Mouse (Mus musculus): Measurements from ENCODE around the gene Ahnak. TPM values are rescaled to one million over a fixed set of nuclear protein-coding genes. Genes with fewer than 3 reads are reported as not detected.
"Not testable (repeated sequence)": the region's sequence is repeated elsewhere in the genome, so short reads cannot be mapped to it uniquely, and the experiment has no call there.

Ahnak gene
- polyA plus RNA-seq, 1 experiment from 2014 or later: 125 TPM

GRCm38 (mm10) chr19:8954171-8954570 is 34.9 kb upstream of the Ahnak start:
- peaks cover 54% of the 10 kb centered on the region for H3K79me2 ChIP-seq (ENCODE audit: inconsistent target)
- peak overlapping the region; percentile 97 for H3K4me3 ChIP-seq (ENCODE audit: inconsistent target)
- 4% methylated on average over 9 of the region's 9 CpGs for WGBS (ENCODE audit: missing documents)
- H3K36me3 ChIP-seq (ENCODE audit: inconsistent target): peaks cover 38% of the 10 kb centered on the region
- peak overlapping the region; percentile 70 for H3K27ac ChIP-seq

- WGBS (ENCODE audit: missing documents): 100% methylated on average over 2 of the region's 2 CpGs
- H3K36me3 ChIP-seq (ENCODE audit: inconsistent target): peaks cover 66% of the 10 kb centered on the region
- no peak overlapping the region for H3K4me3 ChIP-seq (ENCODE audit: inconsistent target)
- no peak overlapping the region for H3K27ac ChIP-seq
- H3K79me2 ChIP-seq (ENCODE audit: inconsistent target): peaks cover 50% of the 10 kb centered on the region
These were observed 26.8 kb upstream of the Ahnak start for GRCm38 (mm10) chr19:8962256-8962655.

- 92% methylated on average over 11 of the region's 11 CpGs for WGBS (ENCODE audit: missing documents)
- Histone ChIP-seq H3K36me3 (ENCODE audit: inconsistent target) (peaks cover 65% of the 10 kb centered on the region), H3K27ac (no peak overlapping the region), H3K79me2 (ENCODE audit: inconsistent target) (peaks cover 55% of the 10 kb centered on the region), H3K4me3 (ENCODE audit: inconsistent target) (no peak overlapping the region)
These were observed 24.0 kb upstream of the Ahnak start for GRCm38 (mm10) chr19:8965075-8965474.

GRCm38 (mm10) chr19:8965771-8966170 is 23.3 kb upstream of the Ahnak start:
- 76% methylated on average over 8 of the region's 8 CpGs for WGBS (ENCODE audit: missing documents)
- peak overlapping the region; percentile 93 for H3K27ac ChIP-seq
- H3K79me2 ChIP-seq (ENCODE audit: inconsistent target): peaks cover 62% of the 10 kb centered on the region
- H3K36me3 ChIP-seq (ENCODE audit: inconsistent target): peaks cover 68% of the 10 kb centered on the region
- H3K4me3 ChIP-seq (ENCODE audit: inconsistent target): peak overlapping the region; percentile 73

GRCm38 (mm10) chr19:8966198-8966589 is 22.9 kb upstream of the Ahnak start:
- peak overlapping the region; percentile 73 for H3K4me3 ChIP-seq (ENCODE audit: inconsistent target)
- WGBS (ENCODE audit: missing documents): 37% methylated on average over 5 of the region's 5 CpGs
- H3K27ac ChIP-seq: peak overlapping the region; percentile 93
- H3K36me3 ChIP-seq (ENCODE audit: inconsistent target): peaks cover 69% of the 10 kb centered on the region
- H3K79me2 ChIP-seq (ENCODE audit: inconsistent target): peaks cover 66% of the 10 kb centered on the region

- WGBS (ENCODE audit: missing documents): under 1% methylated on average over 46 of the region's 52 CpGs
- H3K4me3 ChIP-seq (ENCODE audit: inconsistent target): peak within 1 kb of the TSS; percentile 95
- peak within 1 kb of the TSS; percentile 93 for H3K27ac ChIP-seq
- H3K79me2 ChIP-seq (ENCODE audit: inconsistent target): peaks cover 72% of the 10 kb centered on the region
- peaks cover 69% of the 10 kb centered on the region for H3K36me3 ChIP-seq (ENCODE audit: inconsistent target)
These were observed 22.3 kb upstream of the Ahnak start, which contains the start of gene Eef1g for GRCm38 (mm10) chr19:8966590-8967372. Gene Eef1g (plus strand): TSS chr19:8967041.

GRCm38 (mm10) chr19:8967373-8967743 is 21.7 kb upstream of the Ahnak start:
- Histone ChIP-seq H3K79me2 (ENCODE audit: inconsistent target) (peaks cover 78% of the 10 kb centered on the region), H3K4me3 (ENCODE audit: inconsistent target) (peak overlapping the region; percentile 95), H3K36me3 (ENCODE audit: inconsistent target) (peaks cover 69% of the 10 kb centered on the region), H3K27ac (peak overlapping the region; percentile 69)
- WGBS (ENCODE audit: missing documents): 0% methylated on average over 8 of the region's 8 CpGs

- Histone ChIP-seq H3K79me2 (ENCODE audit: inconsistent target) (peaks cover 83% of the 10 kb centered on the region), H3K36me3 (ENCODE audit: inconsistent target) (peaks cover 69% of the 10 kb centered on the region), H3K27ac (peak overlapping the region; percentile 69), H3K4me3 (ENCODE audit: inconsistent target) (peak overlapping the region; percentile 95)
- WGBS (ENCODE audit: missing documents): 2% methylated on average over 7 of the region's 9 CpGs
These were observed 21.2 kb upstream of the Ahnak start for GRCm38 (mm10) chr19:8967893-8968292.

GRCm38 (mm10) chr19:8972491-8972890 is 16.6 kb upstream of the Ahnak start:
- Histone ChIP-seq H3K36me3 (ENCODE audit: inconsistent target) (peaks cover 71% of the 10 kb centered on the region), H3K79me2 (ENCODE audit: inconsistent target) (peaks cover 100% of the 10 kb centered on the region)
- not testable (repeated sequence) for H3K27ac ChIP-seq; H3K4me3 ChIP-seq (ENCODE audit: inconsistent target)
- WGBS (ENCODE audit: missing documents): 98% methylated on average over 7 of the region's 8 CpGs

GRCm38 (mm10) chr19:8974638-8975037 is 14.4 kb upstream of the Ahnak start:
- Histone ChIP-seq H3K27ac (no peak overlapping the region), H3K79me2 (ENCODE audit: inconsistent target) (peaks cover 100% of the 10 kb centered on the region), H3K4me3 (ENCODE audit: inconsistent target) (no peak overlapping the region), H3K36me3 (ENCODE audit: inconsistent target) (peaks cover 70% of the 10 kb centered on the region)
- WGBS (ENCODE audit: missing documents): 92% methylated on average over 1 of the region's 1 CpGs

- WGBS (ENCODE audit: missing documents): 88% methylated on average over 2 of the region's 2 CpGs
- H3K27ac ChIP-seq: no peak overlapping the region
- H3K36me3 ChIP-seq (ENCODE audit: inconsistent target): peaks cover 62% of the 10 kb centered on the region
- peaks cover 100% of the 10 kb centered on the region for H3K79me2 ChIP-seq (ENCODE audit: inconsistent target)
- no peak overlapping the region for H3K4me3 ChIP-seq (ENCODE audit: inconsistent target)
These were observed 13.6 kb upstream of the Ahnak start for GRCm38 (mm10) chr19:8975491-8975890.

- H3K27ac ChIP-seq: no peak overlapping the region
- peaks cover 51% of the 10 kb centered on the region for H3K36me3 ChIP-seq (ENCODE audit: inconsistent target)
- peaks cover 99% of the 10 kb centered on the region for H3K79me2 ChIP-seq (ENCODE audit: inconsistent target)
- H3K4me3 ChIP-seq (ENCODE audit: inconsistent target): no peak overlapping the region
- WGBS (ENCODE audit: missing documents): 74% methylated on average over 3 of the region's 3 CpGs
These were observed 12.5 kb upstream of the Ahnak start for GRCm38 (mm10) chr19:8976535-8976934.

GRCm38 (mm10) chr19:8980771-8981170 is 8.3 kb upstream of the Ahnak start:
- Histone ChIP-seq H3K79me2 (ENCODE audit: inconsistent target) (peaks cover 70% of the 10 kb centered on the region), H3K36me3 (ENCODE audit: inconsistent target) (peaks cover 10% of the 10 kb centered on the region), H3K4me3 (ENCODE audit: inconsistent target) (no peak overlapping the region), H3K27ac (peak overlapping the region; percentile 98)
- 0% methylated on average over 5 of the region's 5 CpGs for WGBS (ENCODE audit: missing documents)

- Histone ChIP-seq H3K36me3 (ENCODE audit: inconsistent target) (peaks cover 10% of the 10 kb centered on the region), H3K27ac (peak overlapping the region; percentile 98), H3K79me2 (ENCODE audit: inconsistent target) (peaks cover 64% of the 10 kb centered on the region), H3K4me3 (ENCODE audit: inconsistent target) (no peak overlapping the region)
- WGBS (ENCODE audit: missing documents): 55% methylated on average over 2 of the region's 2 CpGs
These were observed 7.5 kb upstream of the Ahnak start for GRCm38 (mm10) chr19:8981450-8982168.
